Mouse (Mus musculus) MEL (cell line): ENCODE measurements around the gene Pipox.

ENCODE experiments used
- CHD2 ChIP-seq: IDR thresholded peaks from 2 replicates; pipeline ENCODE4 v1.6.1; 2011; ENCODE audit warnings: low read length, improper control_type of control experiment
- CTCF ChIP-seq, 3 experiments: IDR thresholded peaks in 2 of 3; conservative IDR thresholded peaks in 1 of 3; 2 replicates each; pipeline ENCODE4 v1.5.1; 2011 to 2012; ENCODE audit warnings: low read length in 3 of 3, low read depth in 2 of 3, mild to moderate bottlenecking in 2 of 3, improper control_type of control experiment in 1 of 3, inconsistent platforms in 1 of 3, mixed read lengths in 1 of 3, moderate library complexity in 1 of 3; ENCODE audit not compliant: control insufficient read depth in 1 of 3, insufficient read depth in 1 of 3, poor library complexity in 1 of 3, severe bottlenecking in 1 of 3
- E2F4 ChIP-seq: IDR thresholded peaks from 2 replicates; pipeline ENCODE4 v1.6.1; 2011; ENCODE audit warnings: low read depth, low read length, improper control_type of control experiment, borderline replicate concordance
- HCFC1 ChIP-seq: IDR thresholded peaks from 2 replicates; pipeline ENCODE4 v1.6.1; 2012; ENCODE audit warnings: low read depth, mild to moderate bottlenecking, inconsistent platforms, low read length, improper control_type of control experiment, moderate library complexity
- MXI1 ChIP-seq: IDR thresholded peaks from 2 replicates; pipeline ENCODE4 v1.6.1; 2011; ENCODE audit warnings: mild to moderate bottlenecking, low read depth, low read length, improper control_type of control experiment
- NELFE ChIP-seq: IDR thresholded peaks from 2 replicates; pipeline ENCODE4 v1.6.1; 2011; ENCODE audit warnings: low read depth, low read length, improper control_type of control experiment
- SMC3 ChIP-seq: IDR thresholded peaks from 2 replicates; pipeline ENCODE4 v1.6.1; 2011; ENCODE audit warnings: low read depth, low read length, improper control_type of control experiment
- TBP ChIP-seq: IDR thresholded peaks from 2 replicates; pipeline ENCODE4 v1.8.0; 2011; ENCODE audit warnings: low read depth, low read length, improper control_type of control experiment
- USF1 ChIP-seq: IDR thresholded peaks from 2 replicates; pipeline ENCODE4 v1.6.1; 2014; ENCODE audit warnings: low read depth, mild to moderate bottlenecking, inconsistent platforms, low read length, improper control_type of control experiment, moderate library complexity
- ZMIZ1 ChIP-seq: IDR thresholded peaks from 2 replicates; pipeline ENCODE4 v1.6.1; 2012; ENCODE audit warnings: low read depth, mild to moderate bottlenecking, inconsistent platforms, low read length, improper control_type of control experiment, moderate library complexity

DNA sequence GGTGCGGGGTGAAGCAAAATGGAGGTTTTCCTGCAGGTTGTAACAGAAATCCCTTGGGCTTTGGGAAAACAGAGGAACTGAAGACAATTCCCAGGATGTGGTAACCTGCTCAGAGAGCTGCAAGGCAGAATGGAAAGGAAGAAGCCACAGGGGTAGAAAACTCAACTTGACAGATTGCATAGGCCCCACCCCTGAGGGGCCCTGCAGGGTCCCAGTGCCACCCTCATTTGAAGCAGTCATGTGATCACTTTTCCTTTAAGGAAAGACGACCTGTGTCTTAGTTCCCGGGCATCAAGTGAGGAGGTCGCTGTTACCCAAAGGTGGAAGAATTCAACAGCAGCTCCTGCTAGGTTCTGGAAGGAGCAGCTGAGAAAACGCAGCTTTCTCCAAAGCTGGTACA, 1.0 kb downstream of the Pipox start:
- TF ChIP-seq HCFC1 (no peak), TBP (no peak), USF1 (no peak), MXI1 (no peak), CTCF (IDR thresholded peaks at IDR 0.05 in 2 of 3, conservative IDR thresholded peaks at IDR 0.05 in 1 of 3; ENCODE audit: control insufficient read depth in 1 of 3, insufficient read depth in 1 of 3, low read depth in 2 of 3, low read length in 3 of 3, poor library complexity in 1 of 3, severe bottlenecking in 1 of 3) (no peak), ZMIZ1 (no peak), E2F4 (no peak), CHD2 (no peak), SMC3 (no peak), NELFE (no peak)
